Mouse (Mus musculus) urinary bladder, postnatal 36 days (tissue): ENCODE results near the gene Ppp1r17.

Source experiments
- DNase-seq, 2 experiments: peaks; one replicate each; pipeline ENCODE4 v3.0.0; 2022; ENCODE audit warnings: low spot score in 2 of 2, mixed read lengths in 1 of 2

Ppp1r17 gene

DNA sequence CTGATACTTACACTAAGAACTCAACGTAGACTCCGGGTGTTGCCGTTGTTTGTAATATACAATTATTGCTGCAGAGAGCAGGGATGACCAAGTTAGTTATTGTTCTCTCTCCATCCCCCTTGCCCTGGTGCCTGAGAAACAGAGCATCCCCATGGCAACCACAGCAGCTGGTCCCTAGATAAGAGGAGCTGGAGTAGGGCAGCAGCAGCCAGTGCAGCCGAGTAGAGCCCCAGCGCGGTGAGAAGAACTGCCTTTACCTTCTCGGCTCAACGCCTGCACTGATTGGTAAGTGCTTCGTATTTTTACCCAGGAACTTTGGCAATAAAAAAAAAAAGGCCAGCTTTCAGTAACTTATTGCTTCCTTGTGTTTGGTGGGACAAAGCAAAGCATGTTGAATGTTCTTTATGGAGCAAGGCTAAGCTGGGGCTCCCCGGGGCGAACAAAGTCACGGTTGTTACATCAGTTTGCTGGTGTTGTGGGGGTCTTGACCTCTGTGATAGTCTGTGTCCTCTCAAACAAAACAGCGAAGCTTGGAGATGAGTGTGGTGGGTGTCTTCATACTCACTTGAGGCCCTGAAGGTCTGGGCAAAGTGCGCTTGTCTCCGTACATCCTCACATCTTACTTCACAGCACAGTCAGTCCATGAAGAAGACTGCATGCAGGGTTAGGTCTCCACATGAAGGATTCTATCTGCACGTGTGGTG lies at the start of gene Ppp1r17:
Ppp1r17 (plus strand) TSS at position 207 of the 704 bp plus-strand sequence.
- DNase-seq: no peak

DNA sequence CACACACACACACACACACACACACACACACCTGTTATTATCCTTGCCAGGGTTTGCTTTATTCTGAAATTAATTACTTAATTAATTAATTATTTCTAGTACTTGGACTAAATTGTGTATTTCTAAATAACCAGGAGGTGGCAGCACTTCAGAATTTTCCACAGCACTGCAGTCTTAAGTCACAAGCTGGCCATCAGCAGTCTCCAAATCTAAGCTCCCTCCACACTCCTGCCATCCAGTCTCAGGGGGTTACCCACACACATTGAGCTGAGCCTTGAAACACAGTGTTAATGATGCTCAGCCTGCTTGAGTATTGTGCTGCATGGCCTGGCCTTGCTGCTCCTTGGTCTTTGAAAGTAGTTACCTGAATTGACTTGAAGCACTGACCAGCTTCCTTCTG lies 44.3 kb upstream of the Ppp1r17 start:
- no peak for DNase-seq

DNA sequence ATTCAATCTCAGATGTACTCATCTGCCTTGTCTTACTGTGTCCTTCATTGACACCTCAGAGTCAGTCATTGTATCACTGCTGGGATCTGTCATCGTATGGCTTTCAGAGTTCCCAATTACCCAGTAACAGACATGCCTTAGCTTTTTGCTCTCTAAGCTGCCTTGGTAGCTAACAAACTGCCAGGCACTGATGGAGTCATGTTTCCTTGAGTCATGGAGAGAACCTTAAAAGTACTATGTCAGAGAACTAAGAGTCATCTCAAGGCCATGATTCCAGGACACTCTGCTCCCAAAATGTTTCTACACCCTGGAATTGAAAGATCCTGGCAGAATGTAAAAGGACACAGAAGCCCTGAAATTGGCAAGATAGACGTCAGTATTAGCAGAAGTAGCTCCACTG lies 37.5 kb upstream of the Ppp1r17 start:
- no peak for DNase-seq

DNA sequence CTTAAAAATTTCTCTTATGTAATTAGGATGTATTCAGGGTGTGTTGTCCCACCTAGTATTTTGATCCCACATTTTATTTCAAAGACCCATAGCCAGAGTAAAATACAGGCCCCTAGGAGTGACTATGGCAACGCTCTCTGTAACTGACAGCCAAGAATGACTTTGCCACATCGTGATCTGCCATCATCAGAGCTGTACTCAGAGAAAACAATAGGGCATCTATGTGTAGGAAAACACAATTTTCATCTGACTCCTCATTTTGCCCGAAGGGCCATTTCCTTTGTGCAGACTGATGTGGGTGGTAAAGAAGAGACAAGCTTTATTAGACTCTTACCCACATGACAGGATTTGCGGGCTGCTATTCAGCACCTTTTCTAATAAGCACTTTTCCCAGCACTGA lies 8.6 kb upstream of the Ppp1r17 start:
- DNase-seq: no peak

DNA sequence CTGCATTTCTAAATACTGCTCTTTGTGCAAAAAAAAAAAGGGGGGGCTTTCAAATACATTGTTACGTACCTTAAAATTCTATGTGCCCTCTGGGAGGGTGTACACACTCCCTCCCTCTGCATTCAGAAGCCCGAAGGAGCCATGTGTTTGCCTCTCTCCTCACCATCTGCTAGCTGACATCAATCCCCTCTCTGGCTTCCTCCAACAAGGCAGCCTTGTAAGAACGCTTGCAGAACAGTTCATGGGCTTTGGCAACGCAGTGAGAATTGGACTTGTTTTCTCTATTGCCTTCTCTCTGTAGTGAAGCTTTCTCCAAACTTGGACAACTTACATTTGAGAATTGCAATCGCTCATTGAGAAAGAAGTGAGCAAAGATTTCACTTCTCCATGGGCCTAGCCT lies 4.9 kb upstream of the Ppp1r17 start:
- DNase-seq: no peak

DNA sequence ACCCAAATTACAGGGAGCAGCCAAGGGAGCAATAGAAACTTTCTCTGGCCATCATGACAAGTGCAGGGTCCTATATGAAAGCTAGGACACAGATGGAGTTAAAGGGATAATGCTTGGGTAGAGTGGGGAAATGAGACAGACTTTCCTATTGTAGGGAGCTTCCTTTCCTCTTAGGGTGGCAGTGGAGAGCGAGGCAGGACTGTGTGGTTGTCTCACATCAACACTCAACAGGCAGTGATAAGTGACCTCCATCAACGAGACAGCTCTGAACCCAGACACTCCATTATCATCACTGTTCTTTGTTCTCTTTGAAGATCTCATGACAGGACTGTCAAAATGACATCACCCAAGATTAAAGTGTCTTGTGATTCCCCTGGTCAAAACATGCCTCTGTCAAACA lies 2.3 kb downstream of the Ppp1r17 start:
- no peak for DNase-seq

DNA sequence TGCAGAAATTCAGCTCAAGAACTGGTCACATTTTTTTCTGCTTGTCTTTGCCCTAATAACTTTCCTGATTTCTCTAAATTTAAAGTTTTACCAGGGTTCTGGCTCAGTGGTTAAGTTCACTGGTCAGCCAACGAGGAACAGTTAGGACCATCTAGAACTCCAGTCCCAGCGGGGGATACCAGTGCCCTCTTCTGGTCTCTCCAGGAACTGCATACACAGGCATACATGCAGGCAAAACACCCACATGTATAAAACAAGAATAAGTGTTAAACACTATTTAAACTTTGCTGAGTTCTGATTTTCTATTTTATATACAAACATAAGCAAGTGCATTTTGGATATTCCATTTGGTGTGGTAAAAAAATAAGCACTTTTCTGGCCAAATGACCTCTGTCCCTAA lies 8.2 kb downstream of the Ppp1r17 start:
- no peak for DNase-seq

DNA sequence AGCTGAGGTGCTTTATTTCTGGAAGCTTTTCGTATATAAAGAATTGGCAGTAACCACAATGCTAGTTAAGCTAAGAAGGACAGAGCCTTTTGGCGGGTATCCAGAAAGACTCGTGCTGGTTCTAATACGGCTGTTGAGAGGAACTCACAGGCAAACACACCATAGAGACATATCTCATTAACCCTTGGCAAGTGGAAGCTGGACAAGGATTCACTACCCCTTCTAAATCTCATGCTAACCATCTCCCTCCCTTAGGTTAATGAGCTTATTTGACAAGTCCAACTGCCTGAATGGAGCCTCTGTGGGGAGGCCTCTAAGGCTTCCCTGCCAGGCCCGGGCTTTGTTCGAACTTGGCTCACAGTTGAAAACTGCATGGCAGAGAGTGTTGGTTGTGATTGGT lies 10.0 kb downstream of the Ppp1r17 start:
- no peak for DNase-seq

DNA sequence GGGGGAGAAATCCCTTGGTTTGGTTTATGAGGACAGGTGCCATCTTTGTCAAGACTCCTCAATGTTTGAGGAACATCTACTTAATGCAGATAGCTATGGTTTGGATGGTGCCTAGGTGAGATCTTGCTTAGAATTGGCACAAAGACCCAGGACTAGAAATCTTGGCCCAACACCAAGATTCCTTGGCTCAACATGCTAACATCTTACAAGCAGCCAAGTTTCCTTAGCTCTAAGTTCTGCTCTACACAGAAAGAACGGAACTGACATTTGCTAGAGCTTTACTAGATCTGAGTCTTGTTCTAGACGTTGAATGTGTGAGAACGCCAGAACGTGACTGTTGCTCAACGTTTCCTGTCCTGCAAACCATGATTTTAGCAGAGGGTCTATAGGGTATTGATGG lies 10.7 kb downstream of the Ppp1r17 start:
- no peak for DNase-seq

DNA sequence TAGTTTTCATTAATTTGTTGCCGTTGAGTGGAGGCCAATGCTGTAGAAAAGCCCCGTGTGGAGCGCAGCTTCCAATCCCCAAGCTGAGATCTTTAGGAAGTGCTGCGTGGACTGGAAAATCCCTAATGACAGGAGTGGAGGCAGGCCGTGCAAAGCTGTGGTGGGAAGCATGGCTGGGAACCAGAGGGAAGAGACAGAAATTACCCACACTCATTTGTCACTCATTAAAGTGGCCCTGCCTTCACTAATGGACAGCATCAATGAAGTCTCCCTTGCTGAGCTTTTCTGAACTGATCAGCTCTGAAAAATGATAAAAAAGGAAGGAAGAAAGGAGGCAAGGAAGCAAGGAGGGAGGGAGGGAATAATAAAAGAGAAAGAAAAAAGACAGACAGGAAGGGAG lies 12.7 kb downstream of the Ppp1r17 start:
- DNase-seq: no peak

DNA sequence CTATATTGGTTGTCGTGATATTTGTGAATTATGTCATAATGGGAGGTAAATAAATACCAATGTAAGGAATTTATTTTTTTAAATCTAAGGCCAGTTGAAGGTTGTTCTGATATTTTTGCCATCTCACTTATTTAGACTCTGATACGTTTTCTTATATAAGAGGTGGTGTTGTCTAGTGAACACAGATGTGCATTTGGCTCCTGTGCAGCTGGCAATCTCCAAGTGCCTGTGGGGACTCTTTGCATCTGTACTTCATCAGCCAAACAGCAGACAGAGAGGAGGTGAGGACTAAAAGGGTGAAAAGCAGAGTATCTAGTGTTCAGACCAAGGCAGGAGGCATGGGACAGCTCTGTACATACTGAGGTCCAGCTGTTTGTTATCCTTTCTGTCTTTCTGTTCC lies 14.9 kb downstream of the Ppp1r17 start:
- DNase-seq: no peak

DNA sequence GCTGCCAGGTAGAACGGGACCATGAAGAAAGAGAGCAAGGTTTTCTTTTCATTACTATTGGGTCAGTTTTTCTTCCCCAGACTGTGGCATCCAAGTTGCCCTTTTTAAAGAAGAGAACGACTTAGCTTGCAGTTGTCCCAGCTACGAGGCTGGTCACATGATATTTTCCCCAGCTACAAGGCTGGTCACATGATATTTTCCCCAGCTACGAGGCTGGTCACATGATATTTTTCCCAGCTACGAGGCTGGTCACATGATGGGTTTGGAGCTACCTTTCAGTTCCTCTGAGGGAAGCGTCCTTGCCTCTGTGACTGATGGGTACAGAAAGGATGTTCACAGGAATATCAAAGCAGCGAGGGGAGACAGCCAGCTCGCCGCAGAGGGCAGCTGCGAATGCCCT lies 17.8 kb downstream of the Ppp1r17 start:
- no peak for DNase-seq

DNA sequence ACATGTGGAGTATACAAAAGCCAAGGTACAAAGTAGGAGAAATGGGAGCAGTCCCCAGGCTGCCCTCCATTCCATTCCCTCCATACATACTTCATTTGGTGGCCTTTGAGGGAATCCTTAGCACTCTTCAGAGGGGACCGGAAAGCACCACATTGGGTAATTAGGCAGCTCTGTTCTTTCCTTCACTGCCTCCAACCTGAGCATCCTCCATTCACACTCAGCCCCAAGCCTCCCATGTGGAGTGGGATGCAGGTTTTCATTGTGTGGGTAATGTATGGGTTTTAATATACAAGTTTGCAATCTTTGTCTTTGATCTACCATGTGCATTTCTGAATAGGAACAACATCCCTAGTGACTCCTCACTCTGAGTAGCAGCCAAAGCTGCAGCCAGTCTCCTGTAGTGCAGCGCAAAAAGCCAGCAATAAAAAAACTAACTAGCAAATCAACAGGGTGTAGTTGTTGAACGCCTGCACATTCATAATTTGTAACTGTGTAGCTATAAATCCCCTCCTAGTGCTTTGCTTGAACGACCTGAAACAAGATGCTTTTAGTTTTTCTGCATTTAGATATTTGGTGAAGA lies 22.3 kb downstream of the Ppp1r17 start:
- no peak for DNase-seq

DNA sequence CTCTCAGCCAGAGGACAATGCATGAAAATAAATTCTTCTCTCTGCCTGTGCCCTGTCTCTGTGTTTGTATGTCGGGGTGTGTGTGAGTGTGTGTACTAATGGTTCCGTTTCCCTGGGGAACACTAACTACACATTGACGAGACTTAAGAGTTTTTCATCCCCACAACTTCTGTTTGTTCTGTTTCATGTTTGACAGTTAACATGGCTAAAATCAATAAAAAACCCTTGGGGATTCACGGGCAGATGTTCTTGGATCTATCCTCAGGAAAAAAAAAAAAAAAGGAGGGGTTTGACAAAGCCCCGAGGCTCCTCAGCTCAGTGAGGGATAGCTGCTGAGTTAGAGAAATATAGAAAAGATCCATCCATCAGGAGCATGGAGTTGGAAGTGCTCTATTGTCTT lies 27.0 kb downstream of the Ppp1r17 start:
- DNase-seq: no peak

DNA sequence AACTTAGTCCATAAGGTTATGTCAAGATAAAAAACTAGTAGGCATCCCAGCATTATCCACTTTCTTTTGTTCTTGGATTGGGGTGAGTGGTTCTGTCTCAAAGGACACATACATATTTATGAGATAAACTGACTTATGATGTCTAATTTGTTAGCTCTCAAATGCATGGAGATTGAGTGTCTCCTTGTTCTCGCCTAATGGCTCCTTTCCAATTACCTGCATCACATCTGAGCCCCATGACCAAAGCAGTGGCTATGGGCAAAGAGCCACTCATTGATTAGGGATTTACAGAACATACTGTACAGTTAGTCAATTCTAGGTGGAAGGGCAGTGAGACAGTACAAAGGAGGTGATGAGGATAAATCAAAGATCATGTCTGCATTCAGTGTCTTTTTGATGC lies 27.4 kb downstream of the Ppp1r17 start:
- DNase-seq: no peak

DNA sequence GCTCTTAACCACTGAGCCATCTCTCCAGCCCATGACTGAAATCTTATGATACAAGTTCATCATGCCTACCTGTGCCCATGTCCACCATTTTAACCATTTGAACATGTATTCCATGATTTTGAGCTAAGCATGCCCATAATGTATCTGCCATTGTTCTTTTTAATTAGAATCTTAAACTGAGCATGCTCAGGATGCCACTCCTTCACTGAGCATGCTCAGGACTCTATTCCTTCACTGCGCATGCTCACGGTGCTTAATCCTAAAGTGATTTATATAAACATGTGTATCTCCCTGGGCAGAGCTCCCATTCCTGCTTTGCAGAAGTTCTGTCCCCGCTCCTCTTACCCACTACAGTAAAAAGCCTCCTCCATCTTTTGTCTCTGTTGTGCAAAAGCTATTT lies 31.3 kb downstream of the Ppp1r17 start:
- no peak for DNase-seq

DNA sequence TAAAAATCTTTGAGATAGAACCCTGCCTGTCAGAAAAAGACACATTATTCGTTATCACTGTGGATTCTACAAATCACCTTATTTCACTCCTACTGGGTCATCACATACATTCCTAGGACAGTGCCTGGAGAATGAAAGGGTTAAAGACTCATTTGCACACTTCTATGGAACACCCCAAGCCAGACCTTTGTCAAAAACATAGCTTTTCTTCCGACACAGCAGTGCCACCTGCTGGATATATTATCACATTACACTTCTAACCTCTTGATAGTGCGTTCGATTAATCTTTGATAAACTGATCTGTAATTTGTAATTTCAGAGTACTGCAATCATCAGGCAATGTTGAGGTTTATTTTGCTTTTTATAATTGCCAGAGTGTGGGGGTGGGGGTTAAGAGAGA lies 31.8 kb downstream of the Ppp1r17 start:
- no peak for DNase-seq

DNA sequence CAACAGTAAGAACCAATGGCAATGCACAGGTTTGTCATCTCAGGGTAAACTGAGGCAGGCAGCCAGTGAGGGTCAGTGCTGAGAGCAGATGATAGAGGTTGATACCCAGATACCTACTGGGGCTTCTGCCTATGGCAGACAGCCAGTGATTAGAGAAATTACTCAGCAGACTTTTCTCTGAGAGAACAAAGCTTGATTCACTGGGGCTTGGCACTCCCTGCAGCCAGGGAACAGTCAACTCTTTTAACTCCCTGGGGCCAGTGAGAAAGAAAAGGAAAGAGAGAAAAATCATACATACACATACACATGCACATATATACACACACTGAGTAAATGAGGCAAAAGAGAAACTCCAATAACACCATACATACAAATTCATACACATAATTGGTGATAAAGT lies 46.4 kb downstream of the Ppp1r17 start:
- DNase-seq: no peak

DNA sequence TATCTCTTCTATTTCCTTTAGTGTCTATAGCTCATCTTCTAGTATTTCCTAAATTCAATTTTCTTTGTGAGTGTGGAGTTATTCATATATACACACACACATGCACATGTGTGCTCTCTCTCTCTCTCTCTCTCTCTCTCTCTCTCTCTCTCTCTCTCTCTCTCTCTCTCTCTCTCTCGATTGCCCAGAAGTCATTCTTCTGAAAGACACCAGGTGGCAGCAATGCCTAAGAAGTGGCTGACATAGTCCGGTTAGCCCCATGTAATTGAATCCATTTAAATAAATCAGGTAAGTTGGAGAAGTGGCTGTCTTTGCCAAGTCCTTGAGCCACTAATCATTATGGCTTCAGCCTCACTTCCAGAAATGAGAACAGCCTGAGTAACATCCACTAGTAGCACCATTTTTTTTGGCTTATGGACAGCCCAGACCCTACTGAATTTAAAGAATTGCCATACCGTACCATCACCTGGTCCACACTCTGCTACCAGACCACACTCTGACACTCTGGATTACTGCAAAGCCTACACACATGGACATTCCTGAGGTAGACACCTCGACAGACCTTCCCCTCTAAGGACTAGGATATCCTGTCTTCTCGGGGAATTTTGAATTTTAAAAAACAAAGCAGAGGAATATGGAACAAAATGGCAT lies 49.5 kb downstream of the Ppp1r17 start:
- peak; percentile 5 to 6 for DNase-seq

DNA sequence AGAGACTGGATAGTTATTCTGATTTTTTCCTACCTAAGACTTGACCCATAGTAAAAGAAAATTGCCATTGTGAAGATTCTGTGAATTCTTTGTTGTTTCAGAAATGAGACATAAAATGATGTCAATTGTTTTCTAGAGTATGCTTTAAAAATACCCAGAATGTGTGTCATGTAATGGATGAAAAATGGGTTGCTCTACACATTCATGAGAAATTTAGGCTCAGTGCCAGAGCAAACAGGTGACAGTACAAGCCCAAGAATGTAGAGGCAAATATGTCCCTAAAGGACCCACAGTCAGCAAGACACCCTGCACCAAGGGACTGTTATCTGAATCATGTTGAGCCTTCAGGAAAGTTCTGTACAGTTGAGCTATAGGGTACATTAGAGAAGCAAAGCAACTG lies 51.2 kb downstream of the Ppp1r17 start:
- DNase-seq: no peak

DNA sequence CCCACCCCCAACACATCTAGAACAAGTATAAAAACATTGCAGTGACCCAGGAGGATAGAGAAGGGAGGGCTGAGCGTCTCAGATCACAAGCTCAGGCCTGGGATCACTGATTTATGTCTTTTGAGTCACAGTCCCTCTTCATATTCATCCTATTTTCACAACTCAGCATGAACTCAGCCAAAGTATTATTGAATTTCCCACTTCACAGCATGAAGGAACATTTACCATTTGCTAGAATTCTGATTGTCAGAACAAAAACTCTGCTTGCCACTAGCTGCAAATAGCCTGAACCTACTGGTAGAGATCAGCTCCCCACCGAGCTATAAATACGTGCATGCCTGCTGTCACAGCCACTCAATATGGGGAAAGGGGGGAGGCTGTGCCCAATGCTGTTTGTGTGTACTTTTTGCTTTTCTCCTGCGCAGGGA lies 59.1 kb downstream of the Ppp1r17 start:
- no peak for DNase-seq
